Comparison of ENCODE assay signal across 8 mouse cellular contexts in genomic region chr19:10297041-10297503, GRCm38 (mm10). TPM values are rescaled to one million over a fixed set of nuclear protein-coding genes. Genes with fewer than 3 reads are reported as not detected.
DNase-seq lines count a peak whose midpoint lies in the region; ATAC-seq and TF ChIP-seq lines count a peak whose summit lies in the region.

No protein-coding gene starts in this region.

- peak overlapping the region; percentile 96 for H3K27ac ChIP-seq in layer of hippocampus, adult 2 months
- H3K27ac ChIP-seq in cortical plate, adult 2 months (ENCODE audit: insufficient read depth, low read length), result peak overlapping the region; percentile 6
- peak overlapping the region; percentile 71 for H3K27ac ChIP-seq in heart, embryonic 10.5 days
- peak overlapping the region; percentile 38; the same call in 1 of the 2 replicates for H3K27ac ChIP-seq in neural tube, embryonic 13.5 days (replicated peaks)

- no peaks in the 10 kb centered on the region for H3K36me3 ChIP-seq in heart, embryonic 10.5 days
- no peaks in the 10 kb centered on the region for H3K36me3 ChIP-seq in neural tube, embryonic 13.5 days

- peak overlapping the region; percentile 17; the same call in 1 of the 2 replicates for H3K4me3 ChIP-seq in layer of hippocampus, adult 2 months
- no peak overlapping the region for H3K4me3 ChIP-seq in cortical plate, adult 2 months (ENCODE audit: insufficient read depth, low read length)
- no peak overlapping the region for H3K4me3 ChIP-seq in heart, embryonic 10.5 days
- H3K4me3 ChIP-seq in neural tube, embryonic 13.5 days, result no peak overlapping the region

- peaks cover 33% of the 10 kb centered on the region for H3K4me1 ChIP-seq in cortical plate, adult 2 months (ENCODE audit: control insufficient read depth, insufficient read depth, low read length)
- H3K4me1 ChIP-seq in heart, embryonic 10.5 days, result peaks cover 52% of the 10 kb centered on the region
- peaks cover 52% of the 10 kb centered on the region for H3K4me1 ChIP-seq in neural tube, embryonic 13.5 days (replicated peaks)

- ATAC-seq in neural tube, embryonic 13.5 days (ENCODE audit: low read depth), result no peak

- peak in 1 of 2 experiments; percentile 36 for DNase-seq in layer of hippocampus, adult 2 months (ENCODE audit: low spot score in 2 of 2)
- no peak for DNase-seq in layer of hippocampus, adult 8-10 months (ENCODE audit: low spot score in 2 of 2)
- DNase-seq in heart, embryonic 10.5 days (ENCODE audit: low spot score), result no peak
- peak; percentile 53 to 58 for DNase-seq in layer of hippocampus, postnatal 14 days (ENCODE audit: low spot score in 2 of 2)
- no peak for DNase-seq in spleen, adult 12 weeks (ENCODE audit: low spot score)
- no peak for DNase-seq in spleen, postnatal 36 days (ENCODE audit: low spot score in 2 of 2)

- H3K9me3 ChIP-seq in heart, embryonic 10.5 days, result no peaks in the 10 kb centered on the region
- no peaks in the 10 kb centered on the region for H3K9me3 ChIP-seq in neural tube, embryonic 13.5 days

- no peak for TF ChIP-seq POLR2A in cortical plate, adult 2 months (IDR thresholded peaks at IDR 0.05; ENCODE audit: extremely low read depth, insufficient read depth, low read length)

- TF ChIP-seq CTCF in layer of hippocampus, adult 2 months (conservative IDR thresholded peaks at IDR 0.05), result no peak
- no peak for TF ChIP-seq CTCF in cortical plate, adult 2 months (IDR thresholded peaks at IDR 0.05; ENCODE audit: extremely low read depth, insufficient read depth, low read length)

- no peak overlapping the region for H3K4me2 ChIP-seq in neural tube, embryonic 13.5 days

- peaks cover 55% of the 10 kb centered on the region for H3K27me3 ChIP-seq in heart, embryonic 10.5 days (ENCODE audit: insufficient read depth, poor library complexity, severe bottlenecking)
- peaks cover 59% of the 10 kb centered on the region for H3K27me3 ChIP-seq in neural tube, embryonic 13.5 days

- H3K9ac ChIP-seq in neural tube, embryonic 13.5 days, result peak overlapping the region; percentile 38; the same call in 1 of the 2 replicates

- WGBS in heart, embryonic 10.5 days, result 22% methylated on average over 8 of the region's 8 CpGs
- 39% methylated on average over 8 of the region's 8 CpGs for WGBS in neural tube, embryonic 13.5 days

RNA-seq across cellular contexts. Expression of gene Dagla, which starts 7.6 kb away (rescaled TPM):
- total RNA-seq in layer of hippocampus, adult 2 months (2021), result 100 to 1,000 TPM; 130 to 131 TPM
- 100 to 1,000 TPM in 3 of 4 experiments, 10 to 100 TPM in 1; 94.1 to 109 (median 104) TPM for total RNA-seq in layer of hippocampus, adult 8-10 months (2022)
- 69.9 and 75.1 TPM in 2 replicates for polyA plus RNA-seq in cortical plate, adult 2 months (2012; rRNA removed)
- polyA plus RNA-seq in heart, embryonic 10.5 days (2016; fragmentation: Nextera tagmentation; extraction: Ambion mirVana), result 1.2 TPM in 2 replicates
- total RNA-seq in layer of hippocampus, postnatal 14 days (2021), result 100 to 1,000 TPM; 131 to 134 TPM
- 6.3 and 6.4 TPM in 2 replicates for polyA plus RNA-seq in neural tube, embryonic 13.5 days (2015; fragmentation: Nextera tagmentation; extraction: Ambion mirVana)

RNA-seq across cellular contexts. Expression of gene Myrf, which starts 56.5 kb away (rescaled TPM):
- 10 to 100 TPM; 27.0 to 27.8 TPM for total RNA-seq in layer of hippocampus, adult 2 months (2021)
- total RNA-seq in layer of hippocampus, adult 8-10 months (2022), result 10 to 100 TPM; 31.6 to 37.2 (median 36.7) TPM
- polyA plus RNA-seq in cortical plate, adult 2 months (2012; rRNA removed), result 21.0 and 26.4 TPM in 2 replicates
- polyA plus RNA-seq in heart, embryonic 10.5 days (2016; fragmentation: Nextera tagmentation; extraction: Ambion mirVana), result 17.4 and 30.6 TPM in 2 replicates
- 10 to 100 TPM; 29.6 to 31.2 TPM for total RNA-seq in layer of hippocampus, postnatal 14 days (2021)
- polyA plus RNA-seq in neural tube, embryonic 13.5 days (2015; fragmentation: Nextera tagmentation; extraction: Ambion mirVana), result 0.67 and 0.69 TPM in 2 replicates

Comparison
In these comparisons a context has a peak if more than half of its experiments do, and no peak if none do; other contexts are left out.
1. DNase-seq: peak in layer of hippocampus, postnatal 14 days (2 of 2); none in layer of hippocampus, adult 8-10 months (0 of 2), heart, embryonic 10.5 days (single experiment), spleen, adult 12 weeks (single experiment) and spleen, postnatal 36 days (0 of 2).
2. H3K27ac ChIP-seq: peak in every context shown above with its lines; median percentile 96 in layer of hippocampus, adult 2 months; 71 in heart, embryonic 10.5 days; 38 in neural tube, embryonic 13.5 days; 6 in cortical plate, adult 2 months.